Mouse (Mus musculus) kidney, embryonic 15.5 days (tissue): ENCODE data around the gene Aif1. TPM values are rescaled to one million over a fixed set of nuclear protein-coding genes. Genes with fewer than 3 reads are reported as not detected.

Experiments
- ATAC-seq: fragments of 200-750 bp; cut with Nextera tagmentation; replicated peaks from 2 replicates; pipeline ENCODE4 v1.8.0; 2017; ENCODE audit warnings: moderate TSS enrichment; ENCODE audit not compliant: low FRiP score
- H3K27ac ChIP-seq: fragments of 300-500 bp; sonication (generic); 2 replicates; pipeline ENCODE4 v1.5.1; 2015; ENCODE audit warnings: mild to moderate bottlenecking, inconsistent platforms
- H3K27me3 ChIP-seq: fragments of 300-500 bp; sonication (generic); 2 replicates; pipeline ENCODE4 v1.6.1; 2015; ENCODE audit warnings: inconsistent platforms
- H3K36me3 ChIP-seq: fragments of 300-500 bp; sonication (generic); 2 replicates; pipeline ENCODE4 v1.6.1; 2015; ENCODE audit warnings: inconsistent platforms
- H3K4me1 ChIP-seq: fragments of 300-500 bp; sonication (generic); 2 replicates; pipeline ENCODE4 v1.6.1; 2015; ENCODE audit warnings: inconsistent platforms
- H3K4me2 ChIP-seq: fragments of 300-500 bp; sonication (generic); 2 replicates; pipeline ENCODE4 v1.6.1; 2015; ENCODE audit warnings: moderate library complexity, mild to moderate bottlenecking, inconsistent platforms
- H3K4me3 ChIP-seq: fragments of 300-500 bp; sonication (generic); replicated peaks from 2 replicates; pipeline ENCODE4 v1.5.1; 2015; ENCODE audit warnings: mild to moderate bottlenecking, inconsistent platforms
- H3K9ac ChIP-seq: fragments of 300-500 bp; sonication (generic); 2 replicates; pipeline ENCODE4 v1.6.1; 2015; ENCODE audit warnings: mild to moderate bottlenecking, inconsistent platforms
- H3K9me3 ChIP-seq: fragments of 300-500 bp; sonication (generic); replicated peaks from 2 replicates; pipeline ENCODE4 v1.6.1; 2016; ENCODE audit warnings: inconsistent platforms
- WGBS: fragments of 180-500 bp; shearing (Covaris S2); methylation state at CpG from one replicate; pipeline ENCODE4 v1.1.7; 2015; ENCODE audit warnings: mixed read lengths; 5-methylcytosine and 5-hydroxymethylcytosine counted together
- polyA plus RNA-seq: library from polyadenylated mRNA; unstranded; fragments of >200 nt; fragmentation: Nextera tagmentation; extraction: Ambion mirVana; gene quantifications from 2 replicates; pipeline ENCODE4 v1.2.1, GENCODE M21; 2015

The Aif1 gene
- polyA plus RNA-seq, 1 experiment from 2014 or later: 9.2 TPM

DNA sequence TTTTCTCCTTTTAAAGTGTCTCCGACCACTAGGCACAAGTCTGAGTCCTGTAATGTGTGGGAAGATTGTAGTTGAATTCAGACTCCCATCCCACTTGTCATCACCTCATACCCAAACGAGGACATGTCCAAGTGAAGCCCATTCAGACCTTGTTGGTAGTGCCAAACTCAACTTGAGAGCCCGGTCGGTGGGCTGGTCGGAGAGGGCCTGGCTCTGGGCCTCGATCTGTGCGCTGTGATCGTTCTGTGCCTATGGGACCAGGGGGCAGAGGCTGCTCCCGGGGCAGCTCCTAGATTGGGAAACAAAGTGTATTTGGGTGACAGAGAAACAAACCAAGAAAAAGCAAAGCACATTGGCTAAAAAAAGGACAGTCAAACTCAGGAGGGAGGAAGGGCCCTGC, 22.8 kb downstream of the Aif1 start:
- WGBS: 88% methylated on average over 9 of the region's 9 CpGs
- Histone ChIP-seq H3K4me1 (no peaks in the 10 kb centered on the region), H3K4me3 (no peak overlapping the region), H3K27ac (no peak overlapping the region), H3K27me3 (no peaks in the 10 kb centered on the region), H3K9ac (no peak overlapping the region), H3K36me3 (peaks cover 99% of the 10 kb centered on the region), H3K9me3 (no peaks in the 10 kb centered on the region), H3K4me2 (no peak overlapping the region)
- no peak for ATAC-seq

DNA sequence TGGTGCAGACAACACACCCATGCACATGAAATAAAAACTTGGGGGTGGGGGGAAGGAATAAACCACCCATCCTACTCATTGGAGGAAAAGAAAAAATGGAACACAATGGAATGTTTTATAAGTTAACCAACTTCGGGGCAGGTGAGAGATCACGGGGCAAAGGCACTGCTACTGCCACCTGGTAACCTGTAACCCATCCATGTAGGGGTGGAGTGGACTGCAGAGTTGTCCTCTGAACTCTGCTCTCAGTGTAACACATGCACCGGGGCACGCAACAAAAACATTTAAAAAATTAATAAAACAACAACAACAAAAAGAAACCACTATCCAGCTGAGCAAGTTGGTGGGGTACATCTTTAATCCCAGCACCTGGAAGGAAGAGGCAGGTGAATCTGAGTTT, 23.7 kb downstream of the Aif1 start:
- Histone ChIP-seq H3K4me3 (no peak overlapping the region), H3K9ac (no peak overlapping the region), H3K27ac (no peak overlapping the region), H3K27me3 (no peaks in the 10 kb centered on the region), H3K4me1 (no peaks in the 10 kb centered on the region), H3K4me2 (no peak overlapping the region), H3K36me3 (peaks cover 99% of the 10 kb centered on the region), H3K9me3 (no peaks in the 10 kb centered on the region)
- no peak for ATAC-seq
- 96% methylated on average over 4 of the region's 4 CpGs for WGBS

DNA sequence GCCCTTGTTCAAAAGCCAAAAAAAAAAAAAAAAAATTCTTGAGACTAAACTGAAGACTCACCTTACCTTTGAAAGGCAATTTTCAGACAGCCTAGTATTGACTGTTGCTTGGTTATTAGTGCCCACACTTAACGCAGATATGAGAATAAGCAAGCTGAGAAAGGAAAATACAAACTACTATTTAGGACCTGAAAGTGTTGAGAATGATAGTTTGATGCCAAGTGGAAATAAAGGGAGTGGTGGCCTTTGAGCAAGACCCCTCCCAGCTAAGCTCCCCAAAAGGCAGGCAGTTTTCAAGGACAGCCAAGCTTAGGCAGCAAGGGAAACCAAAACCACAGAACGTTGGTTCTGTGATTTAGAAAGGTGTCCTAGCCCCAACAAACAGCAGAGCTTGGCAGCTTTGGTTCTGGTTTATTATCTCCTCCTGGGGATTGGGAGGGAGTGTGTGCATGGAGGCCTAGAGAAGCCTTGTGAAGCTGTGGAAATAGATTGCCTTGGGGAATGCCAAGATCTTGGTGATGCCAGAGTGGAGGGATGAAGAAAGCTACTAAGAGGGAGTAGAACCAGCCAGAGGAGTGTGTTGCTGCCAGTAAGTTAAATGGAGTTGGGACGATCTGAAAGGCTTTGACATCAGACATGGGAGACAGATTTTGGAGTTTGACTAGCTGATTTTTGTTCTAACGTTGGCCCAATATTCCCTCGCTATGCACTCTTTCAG, 27.8 kb downstream of the Aif1 start:
- peak overlapping the region; percentile 28; the same call in 1 of the 2 replicates for H3K27ac ChIP-seq

DNA sequence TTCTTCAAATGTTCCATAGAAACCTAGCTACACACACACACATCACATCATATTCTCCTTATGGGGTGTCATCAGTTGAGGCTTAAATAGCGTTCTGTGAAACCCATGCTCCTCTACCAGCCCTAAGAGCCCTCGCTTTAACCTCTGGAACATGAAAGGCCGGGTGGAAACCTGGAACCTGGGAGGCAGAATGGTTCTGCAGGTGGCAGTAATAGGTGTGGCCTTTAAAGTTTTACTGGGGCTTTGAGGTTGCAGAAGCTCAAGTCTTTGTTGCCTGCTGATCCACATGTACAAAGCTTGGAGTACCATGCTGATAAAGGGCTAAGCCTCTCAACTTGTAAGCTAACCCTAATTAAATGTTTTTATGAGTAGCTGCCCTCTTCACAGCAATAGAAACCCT, 28.5 kb downstream of the Aif1 start:
- Histone ChIP-seq H3K9ac (no peak overlapping the region), H3K4me3 (no peak overlapping the region), H3K4me1 (no peaks in the 10 kb centered on the region), H3K4me2 (no peak overlapping the region), H3K27me3 (no peaks in the 10 kb centered on the region), H3K27ac (peak overlapping the region; percentile 28), H3K36me3 (peaks cover 99% of the 10 kb centered on the region), H3K9me3 (no peaks in the 10 kb centered on the region)
- ATAC-seq: no peak
- WGBS: 55% methylated on average over 3 of the region's 3 CpGs

More for the DNA sequence above, 27.8 kb downstream of the Aif1 start:
- WGBS: 66% methylated on average over 5 of the region's 5 CpGs
- Histone ChIP-seq H3K27me3 (no peaks in the 10 kb centered on the region), H3K4me3 (no peak overlapping the region), H3K4me1 (no peaks in the 10 kb centered on the region), H3K9ac (no peak overlapping the region), H3K36me3 (peaks cover 99% of the 10 kb centered on the region), H3K9me3 (no peaks in the 10 kb centered on the region), H3K4me2 (no peak overlapping the region)
- ATAC-seq: no peak

DNA sequence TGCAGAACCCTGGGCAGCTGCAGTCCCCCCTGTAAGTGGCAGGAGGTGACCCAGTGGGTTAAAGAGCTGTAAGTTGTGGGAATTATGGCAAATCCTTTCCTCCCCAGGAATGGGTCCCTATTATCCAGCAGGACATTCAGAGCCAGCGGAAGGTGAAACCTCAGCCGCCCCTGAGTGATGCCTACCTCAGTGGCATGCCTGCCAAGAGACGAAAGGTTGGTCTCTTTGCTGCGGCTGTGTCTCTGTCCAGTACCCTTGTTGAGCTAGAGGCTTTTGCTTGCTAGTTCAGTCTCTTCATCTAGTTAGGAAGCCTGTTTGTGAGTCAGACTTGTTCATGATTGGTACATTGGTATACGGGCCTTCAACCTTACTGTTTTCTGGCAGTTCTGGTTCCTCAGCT, 29.7 kb downstream of the Aif1 start:
- no peak overlapping the region for H3K4me2 ChIP-seq
- WGBS: 80% methylated on average over 5 of the region's 5 CpGs
- H3K4me1 ChIP-seq: no peaks in the 10 kb centered on the region
- no peak overlapping the region for H3K4me3 ChIP-seq
- peaks cover 99% of the 10 kb centered on the region for H3K36me3 ChIP-seq
- no peaks in the 10 kb centered on the region for H3K27me3 ChIP-seq
- peak overlapping the region; percentile 14; the same call in 1 of the 2 replicates for H3K27ac ChIP-seq
- no peak overlapping the region for H3K9ac ChIP-seq
- ATAC-seq: no peak
- no peaks in the 10 kb centered on the region for H3K9me3 ChIP-seq

DNA sequence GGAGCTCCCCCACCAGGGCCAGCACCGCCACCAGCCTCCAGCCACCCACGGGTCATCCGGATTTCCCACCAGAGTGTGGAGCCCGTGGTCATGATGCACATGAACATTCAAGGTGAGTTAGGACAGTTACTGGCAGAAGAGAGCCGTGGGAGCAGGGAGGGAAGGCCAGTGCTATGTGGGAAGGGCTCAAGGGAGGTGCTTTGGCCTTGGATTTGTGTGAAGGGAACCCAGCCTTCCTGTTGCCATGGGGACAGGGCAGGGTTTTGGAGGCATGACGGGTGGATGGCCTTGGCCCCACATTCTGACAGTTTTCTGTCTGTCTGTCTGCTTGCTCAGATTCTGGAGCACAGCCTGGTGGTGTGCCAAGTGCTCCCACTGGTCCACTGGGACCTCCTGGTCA, 33.9 kb downstream of the Aif1 start:
- WGBS: 91% methylated on average over 6 of the region's 6 CpGs
- no peak for ATAC-seq
- Histone ChIP-seq H3K4me2 (no peak overlapping the region), H3K27me3 (no peaks in the 10 kb centered on the region), H3K36me3 (peaks cover 94% of the 10 kb centered on the region), H3K9me3 (no peaks in the 10 kb centered on the region), H3K4me3 (no peak overlapping the region), H3K27ac (no peak overlapping the region), H3K9ac (no peak overlapping the region), H3K4me1 (peaks cover 9% of the 10 kb centered on the region)

DNA sequence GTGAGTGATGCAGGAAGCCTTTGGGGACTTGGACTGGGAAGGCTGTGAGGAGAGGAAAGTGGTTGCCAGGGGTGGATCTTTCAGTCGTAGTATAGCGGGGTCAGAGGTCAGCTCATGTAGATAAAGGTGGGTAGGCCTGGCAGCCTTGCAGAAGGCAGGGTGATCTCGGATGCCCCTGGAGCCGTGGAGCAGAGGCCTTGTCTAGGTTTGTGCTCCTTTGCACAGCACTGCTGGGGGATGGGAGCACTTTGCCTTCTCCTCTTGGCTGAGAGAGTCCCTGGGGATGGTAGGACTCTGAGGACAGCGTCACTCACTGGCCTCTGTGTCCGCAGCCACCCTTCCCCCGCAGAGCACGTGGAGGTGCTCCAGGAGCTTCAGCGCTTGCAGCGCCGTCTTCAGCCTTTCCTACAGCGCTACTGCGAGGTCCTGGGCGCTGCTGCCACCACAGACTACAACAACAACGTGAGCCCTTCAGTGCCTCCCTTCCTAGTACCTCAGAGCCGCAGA, 35.3 kb downstream of the Aif1 start:
- no peak for ATAC-seq
- Histone ChIP-seq H3K9me3 (no peaks in the 10 kb centered on the region), H3K36me3 (peaks cover 79% of the 10 kb centered on the region), H3K4me2 (no peak overlapping the region), H3K4me1 (peaks cover 18% of the 10 kb centered on the region), H3K27ac (no peak overlapping the region), H3K4me3 (no peak overlapping the region), H3K9ac (no peak overlapping the region), H3K27me3 (no peaks in the 10 kb centered on the region)
- WGBS: 83% methylated on average over 16 of the region's 16 CpGs

DNA sequence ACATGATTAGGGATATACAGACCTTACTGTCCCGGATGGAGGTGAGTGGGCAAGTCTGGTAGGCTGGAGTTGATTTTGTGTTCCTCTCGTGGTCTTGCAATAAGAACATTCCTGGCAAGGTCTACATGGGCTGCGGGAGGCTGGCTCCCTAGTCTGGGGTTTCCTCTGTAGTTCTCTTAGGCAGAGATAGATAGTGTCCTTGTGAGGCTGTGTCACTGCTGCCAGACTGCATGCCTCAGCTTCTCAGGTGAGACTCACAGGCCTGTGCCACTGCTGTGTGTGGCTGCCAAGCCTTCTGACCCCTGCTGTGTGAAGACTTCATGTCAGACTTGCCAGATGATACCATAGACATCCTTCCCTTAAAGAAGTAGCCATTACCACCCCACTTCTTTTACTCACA, 36.6 kb downstream of the Aif1 start:
- Histone ChIP-seq H3K27ac (no peak overlapping the region), H3K36me3 (peaks cover 67% of the 10 kb centered on the region), H3K9me3 (no peaks in the 10 kb centered on the region), H3K4me1 (peaks cover 18% of the 10 kb centered on the region), H3K4me2 (no peak overlapping the region), H3K9ac (no peak overlapping the region), H3K27me3 (no peaks in the 10 kb centered on the region), H3K4me3 (no peak overlapping the region)
- 97% methylated on average over 3 of the region's 3 CpGs for WGBS
- ATAC-seq: no peak

DNA sequence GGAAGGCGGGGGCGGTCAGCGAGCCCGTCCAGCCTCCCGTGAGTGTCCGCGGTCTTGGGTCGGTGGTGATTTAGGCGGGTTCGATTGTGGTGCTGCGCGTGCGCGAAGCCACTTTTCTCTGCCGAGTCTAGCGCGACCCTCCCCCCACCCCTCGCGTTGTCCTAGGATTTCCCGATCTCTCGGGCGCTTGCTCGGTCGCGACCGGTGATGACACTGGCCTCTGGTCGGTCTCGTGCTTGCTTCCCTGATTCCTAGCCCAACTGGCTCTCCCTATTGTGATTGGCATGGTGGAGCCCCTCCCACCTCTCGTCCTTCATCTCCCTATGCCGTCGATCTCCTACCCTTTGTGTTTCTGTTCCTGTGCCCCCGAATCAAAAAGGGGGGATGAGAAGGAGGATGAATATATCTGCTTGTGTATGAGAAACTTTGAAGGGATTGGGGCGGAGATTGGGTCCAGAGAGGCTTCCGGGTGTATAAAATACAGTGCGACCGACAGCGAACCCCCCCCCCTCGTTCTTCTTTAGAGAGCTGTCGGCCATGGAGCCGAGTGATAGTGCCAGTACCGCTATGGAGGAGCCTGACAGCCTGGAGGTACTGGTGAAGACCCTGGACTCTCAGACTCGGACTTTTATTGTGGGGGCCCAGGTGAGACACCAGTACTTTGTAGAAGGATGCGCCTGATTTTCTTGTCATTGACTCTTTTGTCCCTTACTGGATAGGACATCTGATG, 40.1 kb downstream of the Aif1 start:
- no peaks in the 10 kb centered on the region for H3K27me3 ChIP-seq
- ATAC-seq: peak; percentile 68
- peak overlapping the region; percentile 96 for H3K27ac ChIP-seq
- peak overlapping the region; percentile 73 for H3K9ac ChIP-seq
- H3K36me3 ChIP-seq: peaks cover 31% of the 10 kb centered on the region
- under 1% methylated on average over 43 of the region's 43 CpGs for WGBS
- H3K4me2 ChIP-seq: peak overlapping the region; percentile 83
- H3K9me3 ChIP-seq: no peaks in the 10 kb centered on the region
- peak overlapping the region; percentile 80 for H3K4me3 ChIP-seq
- H3K4me1 ChIP-seq: peaks cover 28% of the 10 kb centered on the region

DNA sequence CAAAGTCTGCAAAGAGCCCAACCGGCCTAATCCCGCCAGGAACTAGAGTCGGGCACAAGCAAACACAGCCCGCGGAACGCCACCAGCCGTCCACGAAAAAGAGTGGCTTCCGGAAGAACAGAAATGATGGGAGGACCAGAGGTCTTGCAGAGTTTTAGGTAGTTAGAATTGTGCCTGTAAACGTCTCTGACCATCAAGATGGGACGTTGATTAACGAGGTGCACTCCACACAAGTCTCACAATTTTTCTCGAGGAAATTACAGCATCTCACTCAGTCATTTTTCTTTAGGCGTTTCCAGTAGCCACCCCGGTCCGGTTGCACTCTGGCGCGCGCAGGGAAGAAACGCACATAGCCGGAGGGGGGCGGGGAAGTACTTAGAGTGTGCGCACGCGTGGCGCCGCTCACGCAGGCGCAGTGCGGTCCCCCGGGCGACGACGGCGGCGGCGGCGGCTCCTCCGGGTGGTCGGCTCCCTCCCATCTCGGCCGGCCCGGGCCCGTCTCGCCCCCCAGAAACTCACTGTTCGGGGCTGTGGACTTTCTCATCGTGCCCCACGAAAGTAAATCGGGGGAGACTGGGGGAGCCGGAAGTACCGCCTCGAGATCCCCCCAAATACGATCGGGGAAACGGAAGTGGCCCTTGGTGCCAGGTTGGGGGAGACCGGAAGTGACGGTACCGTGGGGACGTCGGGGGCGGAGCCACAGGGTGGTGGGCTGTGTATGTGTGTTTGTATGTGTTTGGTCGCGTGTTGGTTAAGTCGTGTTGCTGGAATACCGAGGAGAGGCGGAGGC, 40.9 kb downstream of the Aif1 start, which contains the start of gene Bag6:
Gene Bag6 (plus strand): TSS at position 378 of the 790 bp plus-strand sequence.
- ATAC-seq: peak; percentile 93
- peak within 1 kb of the TSS; percentile 73 for H3K9ac ChIP-seq
- WGBS: under 1% methylated on average over 66 of the region's 66 CpGs
- peak within 1 kb of the TSS; percentile 80 for H3K4me3 ChIP-seq
- no peaks in the 10 kb centered on the region for H3K9me3 ChIP-seq
- H3K36me3 ChIP-seq: peaks cover 30% of the 10 kb centered on the region
- H3K4me2 ChIP-seq: peak within 1 kb of the TSS; percentile 83
- peak within 1 kb of the TSS; percentile 96 for H3K27ac ChIP-seq
- no peaks in the 10 kb centered on the region for H3K27me3 ChIP-seq
- peaks cover 28% of the 10 kb centered on the region for H3K4me1 ChIP-seq

DNA sequence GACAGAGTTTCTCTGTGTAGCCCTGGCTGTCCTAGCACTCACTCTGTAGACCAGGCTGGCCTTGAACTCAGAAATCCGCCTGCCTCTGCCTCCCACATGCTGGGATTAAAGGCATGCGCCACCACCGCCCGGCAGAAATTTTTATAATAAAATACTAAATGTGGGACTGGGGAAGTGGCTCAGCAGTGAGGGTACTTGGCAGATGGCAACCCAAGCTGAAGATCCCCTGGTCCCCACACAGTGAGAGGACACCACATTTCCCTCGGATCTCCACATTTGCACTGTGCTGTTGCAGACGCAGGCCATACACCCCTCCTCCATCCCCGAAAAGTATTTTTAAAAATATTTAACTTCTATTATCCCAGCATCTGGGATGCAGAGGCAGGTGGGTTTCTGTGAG, 42.4 kb downstream of the Aif1 start:
- 95% methylated on average over 7 of the region's 7 CpGs for WGBS
- no peak overlapping the region for H3K9ac ChIP-seq
- H3K27ac ChIP-seq: no peak overlapping the region
- peaks cover 25% of the 10 kb centered on the region for H3K36me3 ChIP-seq
- no peaks in the 10 kb centered on the region for H3K27me3 ChIP-seq
- no peaks in the 10 kb centered on the region for H3K9me3 ChIP-seq
- H3K4me3 ChIP-seq: no peak overlapping the region
- H3K4me2 ChIP-seq: no peak overlapping the region
- ATAC-seq: no peak
- peaks cover 34% of the 10 kb centered on the region for H3K4me1 ChIP-seq

DNA sequence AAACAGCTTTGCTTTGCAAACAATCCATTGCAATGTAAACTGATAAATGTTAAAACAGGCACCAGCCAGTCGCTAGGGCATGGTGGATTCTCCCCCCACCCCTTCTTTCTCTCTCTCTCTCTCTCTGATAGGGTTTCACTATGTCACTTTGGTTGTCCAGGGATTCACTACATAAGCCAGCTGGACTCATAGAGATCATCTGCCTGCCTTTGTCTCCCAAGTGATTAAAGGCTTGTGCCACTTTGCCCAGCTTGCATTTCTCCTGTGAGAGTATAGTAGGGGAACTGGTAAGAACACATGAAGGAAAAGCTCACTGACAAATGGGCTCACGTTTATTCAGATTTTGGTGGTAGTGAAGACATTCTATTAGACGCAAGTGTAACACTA, 43.7 kb downstream of the Aif1 start:
- H3K27ac ChIP-seq: peak overlapping the region; percentile 29
- H3K9ac ChIP-seq: no peak overlapping the region
- ATAC-seq: no peak
- H3K4me1 ChIP-seq: peaks cover 37% of the 10 kb centered on the region
- H3K4me3 ChIP-seq: no peak overlapping the region
- H3K27me3 ChIP-seq: no peaks in the 10 kb centered on the region
- H3K36me3 ChIP-seq: peaks cover 24% of the 10 kb centered on the region; the same call in 1 of the 2 replicates
- no peaks in the 10 kb centered on the region for H3K9me3 ChIP-seq
- no peak overlapping the region for H3K4me2 ChIP-seq
- 64% methylated on average over 3 of the region's 3 CpGs for WGBS
